Mouse (Mus musculus): Measurements from ENCODE around the gene Rnf31. TPM values are rescaled to one million over a fixed set of nuclear protein-coding genes. Genes with fewer than 3 reads are reported as not detected.
A peak's percentile ranks its signal among the peaks of the same experiment; 100 is the strongest.

The Rnf31 gene
- polyA plus RNA-seq, 1 experiment: 29.9 TPM

DNA sequence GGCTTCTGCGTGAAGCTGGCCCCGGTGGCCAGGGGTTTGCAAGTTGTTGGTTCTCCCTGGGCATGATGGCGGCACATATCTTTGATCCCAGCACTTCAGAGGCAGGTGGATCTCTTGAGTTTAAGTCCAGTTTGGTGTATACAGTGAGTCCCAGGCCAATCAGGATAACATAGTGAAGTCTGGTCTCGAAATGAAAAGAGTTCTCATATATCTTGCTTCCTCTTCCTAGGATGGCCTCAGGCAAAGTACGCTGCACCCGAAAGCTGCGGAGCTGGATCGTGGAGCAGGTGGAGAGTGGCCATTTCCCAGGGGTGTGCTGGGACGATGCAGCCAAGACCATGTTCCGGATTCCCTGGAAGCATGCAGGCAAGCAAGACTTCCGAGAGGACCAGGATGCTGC lies 13.3 kb downstream of the Rnf31 start:
- no peak for DNase-seq (ENCODE audit: low read depth)

DNA sequence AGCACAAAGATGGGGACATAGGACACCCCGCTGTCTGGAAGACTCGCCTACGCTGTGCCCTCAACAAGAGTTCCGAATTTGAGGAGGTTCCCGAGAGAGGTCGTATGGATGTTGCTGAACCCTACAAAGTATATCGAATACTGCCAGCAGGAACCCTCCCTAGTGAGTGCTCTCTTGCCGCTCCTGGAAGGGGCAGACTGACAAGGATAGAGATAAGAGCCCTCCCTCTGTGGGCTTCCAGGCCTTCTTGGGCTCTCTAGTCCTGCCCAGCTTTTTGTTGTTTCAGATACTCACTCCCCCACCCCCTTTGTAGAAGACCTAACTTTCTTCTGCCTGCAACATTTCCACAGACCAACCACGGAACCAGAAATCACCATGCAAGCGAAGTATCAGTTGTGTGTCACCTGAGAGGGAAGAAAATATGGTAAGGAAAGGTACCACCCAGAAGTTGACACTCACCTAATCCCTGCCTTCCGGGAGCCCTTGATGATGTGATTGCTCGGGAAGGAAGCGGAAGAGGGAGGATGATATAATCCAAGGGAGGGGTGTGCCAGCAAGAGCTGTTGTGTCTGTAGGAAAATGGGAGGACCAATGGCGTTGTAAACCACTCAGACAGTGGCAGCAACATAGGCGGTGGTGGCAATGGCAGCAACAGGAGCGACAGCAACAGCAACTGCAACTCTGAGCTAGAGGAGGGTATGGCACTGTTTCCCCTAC lies 14.4 kb downstream of the Rnf31 start:
- DNase-seq (ENCODE audit: low read depth): no peak

DNA sequence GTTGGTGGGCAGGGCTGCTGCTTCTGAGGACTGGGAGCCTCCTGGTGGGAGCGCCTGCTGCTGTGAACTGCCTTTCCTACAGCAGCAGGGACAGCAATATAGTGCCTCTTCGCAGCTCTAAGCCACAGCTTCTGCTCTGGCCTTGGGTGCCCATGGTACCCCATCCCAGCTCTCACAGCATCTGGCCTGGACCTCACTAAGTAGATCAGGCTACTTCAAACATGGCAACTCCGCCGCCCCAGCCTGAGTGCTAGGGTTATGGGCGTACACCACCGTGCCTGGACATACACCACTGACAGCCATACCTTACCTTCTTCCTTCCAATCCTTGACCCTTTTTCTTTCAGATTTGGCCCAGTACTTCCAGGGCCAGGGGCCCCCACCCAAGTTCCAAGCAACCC lies 16.8 kb downstream of the Rnf31 start:
- DNase-seq (ENCODE audit: low read depth): no peak

DNA sequence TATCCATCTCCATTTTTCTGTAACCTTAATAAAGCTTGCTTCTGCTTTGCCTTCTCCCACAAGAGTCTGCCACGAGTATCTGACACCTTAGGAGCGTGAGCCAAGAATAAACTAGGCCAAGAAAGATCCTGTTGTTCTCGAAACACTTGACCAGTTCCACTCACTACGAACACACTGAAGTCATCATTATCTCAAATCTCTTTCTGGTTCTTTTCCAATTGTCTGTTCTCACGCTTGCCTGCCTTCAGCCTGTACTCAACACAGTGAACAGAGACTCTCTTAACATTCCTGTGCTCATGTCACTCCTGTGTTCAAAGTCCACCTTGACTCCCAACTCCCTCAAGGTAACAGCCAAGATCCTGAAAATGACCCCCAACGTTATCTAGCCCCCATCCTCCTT lies 21.8 kb downstream of the Rnf31 start:
- no peak for DNase-seq (ENCODE audit: low read depth)

DNA sequence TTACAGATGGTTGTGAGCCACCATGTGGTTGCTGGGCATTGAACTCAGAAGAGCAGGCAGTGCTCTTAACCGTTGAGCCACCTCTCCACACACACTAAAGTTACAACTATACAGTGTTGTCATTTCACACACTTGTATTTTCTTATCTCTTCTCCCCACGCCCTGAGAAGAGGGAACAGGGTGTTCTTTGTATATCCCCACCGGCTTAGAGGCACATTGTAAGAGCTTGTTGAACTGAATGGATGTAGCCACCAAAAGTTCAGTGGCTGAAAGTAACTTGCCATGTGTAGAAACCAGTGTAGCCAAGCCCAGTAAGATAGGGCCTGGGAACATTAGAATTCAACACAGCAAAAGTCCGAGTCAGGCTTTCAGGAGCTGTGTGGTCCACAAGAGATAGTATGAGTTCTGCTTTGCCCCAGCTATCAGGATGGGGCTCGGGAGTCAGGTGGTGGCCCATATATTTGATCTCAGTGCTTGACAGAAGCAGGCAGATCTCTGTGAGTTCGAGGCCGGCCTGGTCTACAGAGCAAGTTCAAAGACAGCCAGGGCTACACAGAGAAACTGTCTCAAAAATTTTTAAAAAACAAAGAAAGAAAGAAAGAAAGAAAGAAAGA lies 23.2 kb downstream of the Rnf31 start:
- no peak for DNase-seq (ENCODE audit: low read depth)

DNA sequence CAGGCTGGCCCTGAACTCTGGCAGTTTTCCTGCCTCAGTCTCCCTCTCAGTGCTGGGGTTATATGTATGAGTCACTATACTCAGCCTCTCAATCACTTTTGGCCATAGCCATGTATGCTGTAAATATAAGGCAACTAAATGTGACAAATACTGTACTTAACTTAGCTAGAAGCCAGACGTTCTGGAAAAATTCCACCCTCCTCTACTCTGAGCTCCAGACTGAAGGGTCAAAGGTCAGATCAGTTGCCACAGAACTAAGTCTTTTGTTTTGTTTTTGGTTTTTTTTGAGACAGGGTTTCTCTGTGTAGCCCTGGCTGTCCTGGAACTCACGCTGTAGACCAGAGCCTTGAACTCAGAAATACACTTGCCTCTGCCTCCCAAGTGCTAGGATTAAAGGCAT lies 24.4 kb downstream of the Rnf31 start:
- no peak for DNase-seq (ENCODE audit: low read depth)

DNA sequence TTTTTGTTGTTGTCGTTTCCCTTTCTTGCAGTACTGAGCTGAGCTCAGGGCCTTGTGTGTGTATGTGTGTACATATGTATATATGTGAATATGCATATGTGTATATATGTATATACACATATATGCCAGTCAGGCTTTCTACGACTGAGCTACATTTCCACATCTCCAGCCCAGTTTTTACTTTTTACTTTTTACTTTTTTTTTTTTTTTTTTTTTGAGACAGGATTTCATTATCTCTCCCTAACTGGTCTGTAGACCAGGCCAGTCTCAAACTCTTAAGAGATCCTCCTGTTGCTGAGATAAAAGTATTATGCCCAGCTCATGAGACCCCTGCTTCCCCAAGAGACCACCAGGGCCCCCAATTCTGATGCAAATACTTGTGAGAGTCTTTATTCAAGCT lies 25.3 kb downstream of the Rnf31 start:
- no peak for DNase-seq (ENCODE audit: low read depth)

DNA sequence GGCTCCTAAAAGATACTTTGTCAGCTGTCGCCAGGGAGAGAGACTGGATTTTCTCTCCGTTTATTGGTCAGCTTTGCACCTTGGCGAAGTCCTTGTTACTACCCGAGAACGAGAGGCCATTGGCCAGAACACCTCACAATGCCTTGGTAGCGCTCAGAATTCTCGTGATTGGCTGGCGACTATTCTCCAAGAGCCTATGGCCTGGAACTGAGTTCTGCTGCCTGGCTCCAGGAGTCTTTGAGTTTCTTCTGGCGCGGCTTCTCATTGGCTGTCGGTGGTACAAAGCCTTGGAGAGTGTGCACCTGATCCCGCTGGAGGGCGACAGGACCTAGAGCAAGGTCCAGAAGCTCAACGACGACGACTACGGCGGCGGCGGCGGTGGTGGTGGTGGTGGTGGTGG lies 26.3 kb downstream of the Rnf31 start, which contains the start of gene Rec8:
TSS of gene Rec8 (plus strand) at position 216 of the 400 bp plus-strand sequence.
- no peak for DNase-seq (ENCODE audit: low read depth)

DNA sequence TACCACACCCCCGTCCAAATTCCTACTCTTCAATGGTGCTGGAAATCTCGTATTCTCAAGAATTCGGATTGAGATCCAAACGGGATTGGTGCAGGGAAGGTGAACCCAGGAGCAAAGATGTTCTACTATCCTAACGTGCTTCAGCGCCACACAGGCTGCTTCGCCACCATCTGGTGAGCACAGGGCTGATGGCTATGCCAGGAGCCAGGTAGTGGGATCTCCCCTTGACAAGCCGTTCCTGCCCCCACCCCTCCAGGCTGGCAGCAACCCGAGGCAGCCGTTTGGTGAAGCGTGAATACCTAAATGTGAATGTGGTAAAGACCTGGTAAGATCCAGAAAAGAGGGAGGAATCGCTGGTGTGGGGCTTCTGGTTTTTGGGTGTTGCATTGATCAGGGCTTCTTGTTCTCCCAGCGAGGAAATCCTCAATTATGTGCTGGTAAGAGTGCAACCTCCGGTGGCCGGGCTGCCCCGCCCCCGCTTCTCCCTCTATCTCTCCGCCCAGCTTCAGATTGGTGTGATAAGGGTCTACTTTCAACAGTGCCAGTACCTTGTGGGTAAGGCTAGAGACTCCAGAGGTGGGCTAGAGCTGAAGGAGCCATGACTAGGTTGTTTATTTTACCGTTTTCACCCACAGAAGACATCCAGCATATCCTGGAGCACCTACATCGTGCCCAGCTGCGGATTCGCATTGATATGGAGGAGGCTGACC lies 27.1 kb downstream of the Rnf31 start:
- no peak for DNase-seq (ENCODE audit: low read depth)

DNA sequence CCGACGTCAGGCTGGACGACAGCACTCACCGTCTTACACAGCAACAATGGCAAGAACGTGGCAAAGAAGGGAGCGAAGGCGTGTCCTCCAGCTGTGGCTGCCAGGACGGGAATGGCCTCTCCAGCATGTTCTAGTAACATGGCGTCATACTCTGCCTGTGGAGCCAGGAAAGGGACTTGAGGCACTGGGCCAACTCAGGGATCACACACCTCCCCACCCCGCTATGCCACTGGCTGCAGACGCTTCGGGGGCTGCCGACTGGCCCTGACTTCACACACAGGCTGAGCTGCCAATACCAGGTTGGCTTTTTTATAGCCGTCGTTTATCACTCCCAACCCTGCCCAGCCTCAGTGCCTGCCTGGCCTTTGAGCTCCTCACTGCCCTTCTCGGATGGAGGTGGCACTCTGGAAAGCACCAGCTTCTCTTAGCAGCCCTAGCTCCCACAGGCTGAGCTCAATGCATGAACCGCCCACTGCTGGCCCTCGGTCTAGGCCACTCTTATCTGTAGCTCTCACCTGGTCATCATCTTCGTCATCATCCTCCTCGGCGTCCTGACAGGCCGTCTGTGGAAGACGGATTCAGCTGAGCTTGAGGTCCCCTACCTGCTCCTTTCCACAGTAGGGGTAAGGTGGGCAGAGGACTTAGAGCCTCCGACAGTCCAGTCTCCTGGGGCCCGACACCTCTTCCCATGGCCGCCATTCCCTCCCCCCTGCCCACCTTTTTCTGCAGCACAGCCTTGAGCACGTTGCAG lies 36.7 kb downstream of the Rnf31 start:
- no peak for DNase-seq (ENCODE audit: low read depth)

DNA sequence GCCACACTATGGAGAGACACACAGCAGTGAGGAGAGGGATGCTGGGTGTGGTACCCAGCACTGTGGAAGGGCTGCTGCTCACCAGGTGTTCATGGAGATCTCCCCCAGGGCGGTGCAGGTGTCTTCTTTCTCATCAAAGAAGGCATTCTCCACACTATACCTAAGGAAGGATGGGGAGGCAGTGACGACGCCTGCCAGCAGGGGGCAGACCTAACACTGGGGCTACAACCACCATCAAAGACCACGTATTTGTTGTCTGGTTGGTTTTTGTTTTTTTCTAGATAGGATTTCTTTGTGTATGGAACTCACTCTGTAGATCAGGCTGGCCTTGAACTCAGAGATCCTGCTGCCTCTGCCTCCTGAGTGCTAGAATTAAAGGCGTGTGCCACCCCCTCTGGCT lies 37.8 kb downstream of the Rnf31 start:
- no peak for DNase-seq (ENCODE audit: low read depth)

DNA sequence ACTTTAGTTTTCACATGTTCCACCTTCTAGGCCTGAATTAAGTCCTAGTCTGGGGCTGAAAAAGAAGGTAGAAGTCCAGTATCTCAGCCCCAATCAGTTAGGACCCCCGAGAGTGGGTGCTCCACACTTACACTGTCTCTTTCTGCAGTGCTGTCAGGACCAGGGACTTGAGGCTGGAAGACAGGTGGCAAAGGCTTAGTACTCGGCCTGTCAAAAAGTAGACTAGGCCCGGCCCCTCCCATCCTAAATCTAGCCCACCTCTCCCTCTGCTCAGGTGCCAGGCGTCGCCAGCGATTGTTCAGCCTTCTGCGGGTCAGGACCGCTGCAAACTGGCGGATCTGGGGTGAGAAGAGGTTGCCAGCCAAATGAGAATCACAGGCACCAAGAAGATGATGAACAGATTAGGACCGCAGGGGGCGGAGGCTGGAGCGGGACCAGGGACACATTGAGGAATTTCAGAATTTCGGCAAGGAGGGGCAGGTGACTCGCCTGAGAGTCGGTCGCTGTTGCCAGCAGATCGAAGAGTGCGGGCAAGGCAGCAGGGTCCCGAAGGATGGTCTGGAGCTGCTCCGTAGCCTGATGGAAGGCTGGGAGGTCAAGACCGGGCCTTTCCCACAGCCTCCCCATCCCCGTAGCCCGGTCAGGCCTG lies 43.5 kb downstream of the Rnf31 start:
- peak; percentile 26 for DNase-seq (ENCODE audit: low read depth)

DNA sequence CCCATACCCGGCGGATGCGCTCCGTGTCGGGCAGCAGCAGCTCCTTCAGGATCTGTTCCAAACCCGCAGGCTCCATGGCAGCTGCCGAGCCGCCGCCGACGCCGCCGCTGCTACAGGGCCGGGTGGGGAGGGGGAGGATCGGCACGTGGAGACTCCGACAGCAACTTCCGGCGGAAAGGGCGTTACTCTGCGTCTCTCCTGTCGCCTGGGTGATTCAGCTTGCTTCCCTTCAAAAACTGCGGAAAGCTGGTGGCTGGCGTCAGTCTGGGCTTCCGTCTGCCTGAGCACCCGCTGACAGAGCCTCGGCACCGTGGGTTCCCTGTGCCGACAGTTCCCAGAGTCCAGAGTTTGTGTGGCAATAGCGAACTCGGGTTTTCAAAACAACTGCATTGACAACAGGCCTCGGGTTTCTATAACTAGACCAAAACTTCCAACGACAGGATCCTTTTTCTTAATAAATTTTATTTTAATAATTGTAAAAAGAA lies 44.1 kb downstream of the Rnf31 start, which contains the start of gene Ipo4:
TSS of gene Ipo4 (minus strand) at position 435 of the 485 bp plus-strand sequence.
- peak; percentile 44 for DNase-seq (ENCODE audit: low read depth)

DNA sequence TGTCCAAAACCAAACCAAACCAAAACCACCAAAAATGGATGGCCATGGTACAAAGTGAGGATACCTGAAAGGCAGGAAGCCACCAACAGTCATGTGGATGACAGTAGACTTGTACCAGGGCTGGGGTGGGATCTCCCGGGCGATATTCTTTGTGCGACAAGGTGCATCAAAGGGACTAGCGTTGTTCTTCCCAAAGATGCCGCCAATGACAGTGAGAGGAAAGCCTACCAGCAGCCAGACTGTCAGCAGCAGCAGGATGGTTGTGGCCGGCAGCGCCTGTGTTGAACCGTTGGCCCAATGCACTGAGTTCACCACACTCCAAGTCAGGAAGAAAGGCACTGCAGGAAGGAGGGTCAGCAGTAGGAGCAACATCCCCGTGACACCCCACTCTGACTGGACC lies 46.3 kb downstream of the Rnf31 start, which contains the start of gene Gm49378:
TSS of gene Gm49378 (minus strand) at position 101 of the 400 bp plus-strand sequence.
- DNase-seq (ENCODE audit: low read depth): no peak

DNA sequence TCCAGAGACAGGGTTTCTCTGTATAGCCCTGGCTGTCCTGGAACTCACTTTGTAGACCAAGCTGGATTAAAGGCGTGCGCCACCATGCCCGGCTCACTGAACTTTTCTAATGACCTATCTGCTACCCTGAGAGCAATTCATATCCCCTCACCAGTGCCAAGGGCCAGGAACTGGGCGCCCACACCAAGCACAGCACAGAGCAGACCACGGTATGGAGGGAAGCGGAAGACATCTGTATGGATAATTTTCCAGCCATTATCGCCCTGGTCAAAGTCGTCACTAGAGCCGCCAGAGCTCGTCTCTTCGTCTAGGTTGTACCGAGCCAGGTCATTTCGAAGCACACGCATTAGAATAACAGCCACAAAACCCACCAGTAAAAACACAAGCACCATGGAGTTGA lies 49.3 kb downstream of the Rnf31 start:
- no peak for DNase-seq (ENCODE audit: low read depth)

DNA sequence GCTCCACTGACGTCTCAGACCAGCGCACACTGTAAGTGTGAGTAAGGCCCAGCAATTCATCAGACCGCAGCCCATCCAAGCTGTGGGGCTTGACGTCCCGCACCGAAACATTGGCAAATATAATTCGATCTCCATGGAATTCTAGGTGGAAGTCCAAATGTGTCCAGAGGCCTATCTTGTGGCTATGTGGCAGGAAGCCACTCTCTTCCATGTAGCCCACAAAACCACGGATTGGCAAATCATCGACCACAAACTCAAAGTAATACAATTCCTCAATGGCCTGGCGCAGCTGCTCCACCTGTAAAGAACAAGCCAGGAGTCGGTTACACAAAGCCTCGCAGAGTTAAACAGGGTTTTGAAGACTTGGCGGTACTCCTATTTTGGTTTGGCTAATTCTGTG lies 49.8 kb downstream of the Rnf31 start:
- DNase-seq (ENCODE audit: low read depth): no peak

DNA sequence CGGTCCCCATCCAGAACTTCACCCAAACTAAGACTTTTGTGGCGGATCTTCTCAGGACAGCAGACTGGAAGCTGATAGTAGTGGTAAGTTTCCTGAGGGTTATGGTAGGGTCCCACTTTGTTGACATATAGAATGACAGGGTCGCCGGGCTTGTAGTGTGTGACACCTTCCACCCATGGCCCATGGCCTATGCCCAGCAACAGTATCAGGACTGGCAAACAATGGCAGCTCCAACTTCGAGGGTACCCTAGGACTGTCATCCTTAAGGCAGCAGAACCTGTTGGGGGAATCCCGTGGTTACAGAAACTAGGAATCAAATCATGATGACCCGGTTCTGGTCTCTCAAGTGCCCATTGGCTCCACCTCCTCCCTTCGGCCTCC lies 51.2 kb downstream of the Rnf31 start:
- DNase-seq (ENCODE audit: low read depth): no peak

DNA sequence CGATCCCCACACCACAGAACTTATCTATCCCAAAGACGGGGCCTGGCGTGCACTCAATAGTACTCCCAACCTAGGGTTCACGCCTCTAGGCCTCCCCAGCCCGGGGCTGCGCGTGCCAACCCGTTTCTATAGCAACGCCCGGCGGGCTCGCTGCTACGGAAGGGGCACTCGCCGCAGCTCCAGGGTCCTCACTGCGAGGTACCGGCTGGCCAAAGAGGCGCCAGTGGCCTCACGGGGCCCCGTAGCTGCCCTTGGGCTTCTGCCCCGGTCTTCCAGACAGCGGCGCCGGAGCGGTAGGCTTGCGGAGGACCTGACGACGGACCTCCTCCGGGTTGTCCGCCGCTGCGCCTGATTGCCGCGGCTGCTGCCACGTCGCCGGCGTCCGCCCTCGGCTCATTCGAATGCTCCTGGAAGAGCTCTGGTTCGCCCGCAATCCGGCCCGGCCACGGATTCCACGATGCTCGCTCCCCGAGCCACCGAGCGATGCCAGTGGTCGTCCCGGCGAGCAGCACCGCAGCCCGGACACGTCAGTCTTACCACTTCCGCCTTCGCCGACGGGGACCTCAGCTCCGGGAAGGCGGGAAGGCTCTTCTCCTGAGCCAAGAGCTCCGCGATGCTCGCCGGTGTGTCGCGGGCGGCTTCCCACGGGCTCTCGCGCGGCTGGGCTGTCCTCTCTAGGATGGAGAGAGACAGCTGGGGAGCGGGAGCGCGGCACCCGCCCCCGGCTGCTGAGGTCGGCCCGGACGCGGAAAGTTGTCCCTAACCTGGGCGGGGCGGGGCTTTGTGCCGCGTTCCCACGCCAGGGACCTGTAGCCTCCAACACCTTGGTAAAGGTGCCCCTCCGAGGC lies 51.8 kb downstream of the Rnf31 start, which contains the start of gene Tm9sf1:
TSS of gene Tm9sf1 (minus strand) at position 747 of the 848 bp plus-strand sequence.
- peak; percentile 34 for DNase-seq (ENCODE audit: low read depth)

DNA sequence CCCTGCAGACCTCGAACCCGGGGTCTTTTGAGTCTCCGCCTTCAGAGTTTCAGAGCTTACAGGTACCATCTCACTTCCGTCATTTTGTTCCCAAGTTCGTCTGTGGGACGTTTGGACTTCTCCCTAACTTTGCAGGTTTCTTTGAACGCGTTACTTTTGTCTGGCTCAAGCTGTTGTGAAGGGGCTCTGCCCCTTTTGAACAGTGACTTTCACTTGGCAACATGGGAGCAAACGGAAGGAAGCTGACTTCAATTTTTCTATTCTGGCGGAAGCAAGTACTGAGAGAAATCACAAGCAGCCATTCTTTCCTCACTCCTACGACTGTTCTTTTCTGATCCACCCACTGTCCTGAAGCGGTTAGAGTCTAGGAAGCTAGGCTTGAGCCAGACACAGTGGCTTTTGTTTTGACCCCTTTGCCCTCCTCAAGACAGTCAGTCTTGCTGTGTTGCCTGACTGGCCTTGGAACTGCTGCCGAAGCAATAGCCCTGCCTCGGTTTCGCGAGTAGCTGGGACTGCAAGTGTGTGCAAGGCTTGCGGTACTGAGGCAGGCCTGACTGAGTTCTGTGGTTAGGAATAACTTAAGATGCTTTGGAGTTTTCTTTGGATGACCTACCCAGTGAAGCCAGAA lies 52.9 kb downstream of the Rnf31 start:
- peak; percentile 22 for DNase-seq (ENCODE audit: low read depth)

DNA sequence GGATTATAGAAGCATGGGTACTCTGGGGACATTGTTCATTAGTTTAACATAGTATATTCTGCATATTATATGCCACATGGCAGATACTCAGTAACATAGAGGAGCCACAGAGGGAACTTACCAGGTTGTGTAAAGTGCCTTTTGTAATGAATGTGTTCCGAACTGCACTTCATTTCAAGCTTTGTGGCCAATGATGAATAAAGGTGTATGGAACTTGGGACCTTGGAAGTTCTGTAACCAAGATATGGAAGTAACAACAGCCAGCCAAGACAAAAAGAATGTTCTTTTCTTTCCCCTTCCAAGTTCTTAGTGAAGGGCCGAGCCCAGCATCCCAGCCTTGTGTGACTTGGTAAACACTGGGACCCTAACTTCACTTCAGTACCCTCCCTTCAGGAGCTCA lies 58.4 kb downstream of the Rnf31 start, which contains the start of gene Tssk4:
TSS of gene Tssk4 (plus strand) at position 301 of the 400 bp plus-strand sequence.
- no peak for DNase-seq (ENCODE audit: low read depth)
